Mouse (Mus musculus) embryo, embryonic 9.5 days (tissue): ENCODE measurements at regions not wholly inside any gene's neighbourhood (a gene's known extent, or its start where the extent isn't known, plus 50 kb on each side); places are given as distances from the start of the nearest gene placed in this dataset.
A peak's percentile ranks its signal among the peaks of the same experiment; 100 is the strongest.

Experiments
- DNase-seq: peaks from one replicate; pipeline ENCODE4 v3.0.0-alpha.2; 2017; ENCODE audit errors: extremely low spot score

GRCm38 (mm10) chr9:27694805-27695593 lies 95.6 kb upstream of the Opcml start:
- no peak for DNase-seq

GRCm38 (mm10) chr9:27701559-27701958 lies 89.0 kb upstream of the Opcml start:
- DNase-seq, result no peak

- DNase-seq, result no peak
These were observed 88.4 kb upstream of the Opcml start for GRCm38 (mm10) chr9:27702140-27702539.

GRCm38 (mm10) chr9:27704001-27704400 lies 86.6 kb upstream of the Opcml start:
- DNase-seq, result no peak

GRCm38 (mm10) chr9:27723840-27724408 lies 66.7 kb upstream of the Opcml start:
- no peak for DNase-seq

GRCm38 (mm10) chr9:27724576-27724975 lies 66.0 kb upstream of the Opcml start:
- DNase-seq, result no peak

GRCm38 (mm10) chr9:27728652-27729557 lies 61.7 kb upstream of the Opcml start:
- peak; percentile 35 for DNase-seq

GRCm38 (mm10) chr9:27729558-27729889 lies 61.1 kb upstream of the Opcml start:
- no peak for DNase-seq

- peak; percentile 51 for DNase-seq
These were observed 51.3 kb upstream of the Opcml start for GRCm38 (mm10) chr9:27739287-27739686.
